ENCODE assay signal across 11 mouse cellular contexts in genomic region chr11:95650981-95651380, GRCm38 (mm10). TPM values are rescaled to one million over a fixed set of nuclear protein-coding genes. Genes with fewer than 3 reads are reported as not detected.
DNase-seq lines count a peak whose midpoint lies in the region.
"Had no signal": no experiment of that assay in that cellular context is flagged by ENCODE, and none has a peak within 500 bp of the region (broad histone marks: within the 10 kb centered on the region; RNA-seq: fewer than 3 reads in every experiment).

No protein-coding gene starts in this region.

- peak; percentile 85 to 86 for DNase-seq in adrenal gland, adult (ENCODE audit: inconsistent age in 2 of 2, low spot score in 1 of 2)
- DNase-seq in adrenal gland, postnatal 4 days (ENCODE audit: low spot score in 2 of 2) = no peak
- peak; percentile 34 to 49 for DNase-seq in urinary bladder, adult 18-20 months (ENCODE audit: low spot score in 2 of 2)
- no peak for DNase-seq in urinary bladder, postnatal 10 days (ENCODE audit: low spot score)
- DNase-seq in adrenal gland, postnatal 25 days = peak; percentile 74
- DNase-seq in urinary bladder, postnatal 36 days (ENCODE audit: low spot score in 2 of 2) = peak; percentile 43 to 74
- no peak for DNase-seq in cerebellum, postnatal 4 days (ENCODE audit: low spot score in 2 of 2)
- no peak for DNase-seq in thymus, postnatal 0 days (ENCODE audit: low spot score)
- DNase-seq: kidney, postnatal 4 days; liver, embryonic 13.5 days; right cerebral cortex, postnatal 4 days had no signal

RNA-seq across cellular contexts. Expression of gene Phb, which starts 15.8 kb away (rescaled TPM):
- total RNA-seq in adrenal gland, postnatal 4 days (2021) = 100 to 1,000 TPM; 215 to 226 TPM
- total RNA-seq in adrenal gland, postnatal 25 days (2021) = 225 and 315 TPM in 2 replicates
- 175 and 194 TPM in 2 replicates for polyA plus RNA-seq in thymus, postnatal 0 days (2015; fragmentation: Nextera tagmentation; extraction: Ambion mirVana)

Comparison
In these comparisons a context has a peak if more than half of its experiments do, and no peak if none do; other contexts are left out.
1. DNase-seq: peak in adrenal gland, adult (2 of 2), urinary bladder, adult 18-20 months (2 of 2), adrenal gland, postnatal 25 days (single experiment) and urinary bladder, postnatal 36 days (2 of 2); none in adrenal gland, postnatal 4 days (0 of 2), urinary bladder, postnatal 10 days (single experiment), cerebellum, postnatal 4 days (0 of 2) and thymus, postnatal 0 days (single experiment).